Mouse (Mus musculus): Measurements from ENCODE around the gene 1700056E22Rik.

Gene 1700056E22Rik

DNA sequence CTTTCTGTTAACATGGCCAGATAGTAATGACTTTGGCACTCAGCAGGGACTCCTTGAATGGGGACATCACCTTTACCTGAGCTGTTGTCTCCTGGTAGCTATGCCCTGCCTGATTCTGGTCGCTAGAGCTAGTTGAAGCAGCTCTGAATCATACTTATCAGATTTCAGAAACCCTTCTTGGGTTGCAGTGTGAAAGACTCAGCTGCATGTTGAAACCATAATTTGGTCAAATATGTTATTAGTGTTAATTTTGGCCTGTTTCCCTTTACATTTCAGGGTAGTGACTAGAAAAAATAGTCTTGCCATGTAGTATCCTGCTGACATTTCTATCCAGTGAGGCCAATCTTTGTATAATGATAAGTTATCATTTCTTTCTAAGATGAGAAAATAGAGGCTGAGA is 17.2 kb upstream of the 1700056E22Rik start:
- no peak for DNase-seq

DNA sequence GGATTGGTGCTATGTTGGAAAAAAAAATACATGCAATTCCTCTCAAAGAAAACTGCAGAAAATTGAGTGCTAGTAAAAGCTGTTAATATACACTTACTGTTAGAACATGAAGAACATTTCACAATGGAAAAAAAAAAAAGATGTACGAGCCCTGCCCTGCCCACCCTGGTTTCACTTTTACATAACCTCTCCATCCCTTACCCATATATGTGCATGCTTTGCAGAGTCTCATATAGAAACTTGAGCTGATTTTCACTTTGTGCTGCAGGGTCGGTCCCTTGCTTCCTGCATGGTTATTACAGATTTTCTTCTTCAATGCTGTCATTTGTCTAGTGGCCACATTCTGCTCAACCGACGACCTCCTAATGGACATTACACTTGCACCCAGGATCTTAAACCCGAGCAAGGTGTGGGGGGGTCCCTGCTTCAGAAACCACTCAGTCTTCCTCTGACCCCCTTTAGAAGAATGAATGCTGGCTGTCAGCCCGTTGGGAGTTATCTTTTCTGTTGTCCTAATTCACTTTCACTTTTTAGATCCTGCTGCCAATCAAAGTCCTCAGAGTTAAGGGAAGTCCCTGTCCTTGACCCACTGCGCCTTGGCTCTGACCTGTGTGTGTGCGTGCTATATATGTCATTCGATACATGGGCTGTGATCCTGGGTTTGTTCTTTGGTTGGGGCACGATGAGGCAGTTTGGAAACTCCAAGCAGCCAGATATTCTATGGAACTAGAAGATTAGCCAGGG is 14.7 kb upstream of the 1700056E22Rik start:
- DNase-seq, result no peak

DNA sequence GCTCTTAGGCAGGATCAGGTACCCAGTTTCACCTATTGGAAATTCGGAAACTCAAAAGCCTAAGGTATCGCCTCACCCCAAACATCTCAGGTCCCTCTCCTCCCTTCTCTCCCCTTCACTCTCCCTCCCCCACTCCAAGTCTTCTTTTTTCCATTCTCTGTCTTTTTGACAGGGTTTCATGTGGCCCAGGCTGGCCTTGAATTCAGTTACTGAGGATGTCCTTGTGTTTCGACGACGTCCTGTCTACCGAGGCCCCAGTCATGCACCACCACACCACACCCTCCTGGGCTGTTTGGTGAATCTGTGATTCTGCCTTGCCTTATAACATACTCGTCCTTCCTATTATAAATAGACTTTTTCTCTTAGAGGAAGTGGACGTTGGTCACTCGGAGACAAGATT is 13.7 kb upstream of the 1700056E22Rik start:
- no peak for DNase-seq

DNA sequence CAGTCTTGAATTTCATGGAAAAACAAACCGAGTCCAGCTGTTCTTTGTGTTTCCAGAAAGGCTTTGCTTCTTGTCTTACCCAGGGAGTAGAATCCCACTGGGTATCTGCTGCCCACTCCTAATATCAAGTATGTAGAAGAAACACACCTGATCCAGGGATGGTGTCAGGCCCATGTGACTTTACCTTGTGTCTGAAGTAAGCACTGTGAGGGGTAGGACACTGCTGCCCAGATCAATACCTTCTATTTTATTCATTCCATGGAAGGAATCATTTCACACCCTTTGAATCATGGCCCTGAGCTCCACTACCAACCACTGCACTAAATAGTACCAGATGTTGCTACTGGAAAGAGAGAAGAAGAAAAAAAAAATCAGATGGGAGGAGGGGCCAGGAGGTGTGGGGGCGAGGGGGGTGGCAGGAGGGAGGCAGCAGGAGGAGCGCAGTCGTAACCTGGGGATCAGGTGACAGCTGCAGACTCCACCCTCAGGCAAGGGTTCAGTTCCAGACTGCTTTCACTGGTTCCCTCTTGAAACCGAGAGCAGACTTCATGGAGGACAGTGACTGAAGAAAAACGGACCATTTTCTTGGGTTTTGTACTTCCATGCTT is 12.1 kb upstream of the 1700056E22Rik start:
- DNase-seq, result no peak

DNA sequence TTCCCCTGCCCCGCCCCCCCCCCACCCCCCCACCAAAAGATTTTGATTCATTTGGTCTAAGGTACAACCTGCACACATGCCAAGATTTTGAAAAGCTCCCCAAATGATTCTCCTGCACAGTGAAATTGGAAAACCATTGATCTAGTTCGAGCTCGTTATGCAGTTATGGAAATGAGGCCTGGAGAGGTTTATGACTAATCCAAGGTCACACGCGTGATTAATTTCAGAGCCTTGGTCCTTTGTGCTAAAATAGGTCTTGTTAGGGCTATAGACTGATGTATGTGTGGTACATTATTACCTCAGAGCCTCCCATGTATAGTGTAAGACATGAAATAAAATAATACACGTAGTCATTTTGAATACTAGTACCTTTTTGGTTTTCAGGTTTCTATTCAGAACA is 9.3 kb upstream of the 1700056E22Rik start:
- DNase-seq, result no peak

- no peak for DNase-seq
Measured at GRCm38 (mm10) chr1:184042745-184043144, 8.6 kb upstream of the 1700056E22Rik start.

DNA sequence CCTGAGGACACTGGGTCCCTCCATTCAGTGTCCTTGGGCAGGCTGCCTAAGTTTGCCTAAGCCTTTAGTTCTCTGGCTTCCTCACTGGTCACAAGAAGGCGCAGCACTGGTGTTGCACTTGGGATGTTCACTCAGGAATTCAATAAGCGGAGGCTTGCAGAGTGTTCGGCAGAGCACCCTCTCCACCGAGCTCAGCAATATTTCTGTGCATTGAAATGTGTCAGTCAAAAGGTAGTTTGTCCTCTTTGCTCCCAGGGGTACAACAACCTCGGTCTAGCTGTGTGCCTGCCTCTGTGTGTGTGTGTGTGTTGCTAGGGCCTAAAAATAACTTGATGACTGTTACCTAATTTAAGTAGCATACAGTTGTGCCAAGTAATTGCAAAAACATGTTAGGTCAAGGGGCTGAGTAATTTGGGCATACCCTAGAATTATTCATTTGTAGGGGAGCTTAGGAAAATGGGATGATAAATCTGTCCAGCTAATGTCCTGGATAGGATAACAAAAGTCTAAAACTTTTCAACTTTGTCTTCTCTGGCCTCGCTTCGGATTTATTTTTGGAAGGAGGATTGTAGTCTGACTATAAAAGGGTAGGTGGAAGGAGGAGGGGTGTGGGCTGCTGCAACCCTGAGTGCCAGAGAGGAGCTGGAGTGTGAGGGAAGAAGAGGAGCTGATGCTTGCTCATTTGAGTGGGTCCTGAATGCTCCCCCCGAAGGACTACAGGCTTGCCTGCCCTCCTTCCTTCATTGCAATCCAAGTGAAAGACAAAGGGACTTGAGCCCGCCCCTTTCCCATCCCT is 7.9 kb upstream of the 1700056E22Rik start:
- DNase-seq, result peak; percentile 6

GRCm38 (mm10) chr1:184040906-184041305 is 6.8 kb upstream of the 1700056E22Rik start:
- no peak for DNase-seq

GRCm38 (mm10) chr1:184040181-184040580 is 6.1 kb upstream of the 1700056E22Rik start:
- no peak for DNase-seq

DNA sequence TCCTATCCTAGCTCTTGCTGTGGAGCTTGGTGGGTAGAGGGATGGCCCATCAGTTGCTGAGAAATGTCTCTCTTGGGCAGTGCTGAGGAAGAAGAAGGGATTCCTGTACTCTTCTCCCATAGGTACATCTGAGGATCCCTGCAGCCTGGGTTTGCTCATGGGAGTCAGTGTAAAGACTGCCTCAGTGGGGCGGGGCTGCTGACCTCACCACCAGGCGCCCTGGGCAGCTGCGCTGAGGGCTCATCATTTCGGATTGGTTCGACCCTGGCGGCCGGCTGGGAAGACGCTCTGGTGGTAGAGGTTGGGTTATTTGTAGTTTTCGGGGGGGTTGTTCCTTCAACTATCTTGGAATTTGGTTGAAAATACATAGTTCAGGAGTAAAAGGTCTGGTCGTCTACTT is 5.2 kb upstream of the 1700056E22Rik start:
- DNase-seq, result no peak

DNA sequence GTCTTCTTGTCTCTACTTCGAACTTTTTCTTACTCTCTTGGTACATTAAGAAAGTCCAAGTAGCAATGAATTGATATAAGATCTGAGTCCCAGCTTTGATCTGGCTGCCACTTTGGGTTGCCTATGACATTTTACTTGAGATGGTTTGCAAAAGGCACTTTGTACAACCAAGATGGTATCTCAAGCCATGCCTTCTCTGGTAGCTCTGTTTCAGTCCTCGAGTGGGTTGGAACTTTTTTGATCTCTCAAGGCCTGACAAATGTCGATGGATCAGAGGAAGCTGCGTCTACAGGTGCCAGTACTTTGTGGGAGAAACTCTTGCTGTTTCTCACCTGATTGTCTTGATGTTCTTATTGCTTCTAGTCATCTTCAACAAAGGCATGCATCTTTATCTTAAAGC is 3.7 kb upstream of the 1700056E22Rik start:
- DNase-seq, result no peak

DNA sequence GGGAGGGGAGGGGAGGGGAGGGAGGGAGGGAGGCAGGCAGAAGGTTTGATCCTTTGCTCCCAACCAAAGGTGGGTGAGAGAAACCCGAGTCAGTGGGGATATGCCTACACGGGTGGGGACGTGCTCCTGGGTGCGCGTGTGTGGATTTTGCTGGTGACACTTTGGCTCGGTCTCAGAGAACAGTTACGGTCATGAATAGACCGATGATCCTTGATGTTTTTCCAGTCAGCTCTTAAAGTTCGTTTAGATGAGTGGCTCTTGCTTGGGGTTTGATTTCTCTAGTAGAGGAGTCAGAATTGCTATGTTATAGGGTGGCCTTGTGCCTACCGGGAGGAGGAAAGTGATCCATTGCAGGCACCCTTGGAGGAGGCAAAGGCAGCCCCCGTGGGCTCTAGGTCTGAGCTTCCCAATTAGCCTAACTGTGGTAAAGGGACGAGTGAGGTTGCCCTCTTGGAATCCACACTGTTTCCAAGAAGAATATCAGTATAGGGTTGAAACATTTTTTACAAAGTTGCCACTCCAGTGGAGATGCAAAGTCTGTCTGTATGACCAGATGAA is 1.3 kb upstream of the 1700056E22Rik start:
- DNase-seq, result peak; percentile 3

GRCm38 (mm10) chr1:184034741-184035181 is 660 bp upstream of the 1700056E22Rik start:
- DNase-seq, result peak; percentile 32

DNA sequence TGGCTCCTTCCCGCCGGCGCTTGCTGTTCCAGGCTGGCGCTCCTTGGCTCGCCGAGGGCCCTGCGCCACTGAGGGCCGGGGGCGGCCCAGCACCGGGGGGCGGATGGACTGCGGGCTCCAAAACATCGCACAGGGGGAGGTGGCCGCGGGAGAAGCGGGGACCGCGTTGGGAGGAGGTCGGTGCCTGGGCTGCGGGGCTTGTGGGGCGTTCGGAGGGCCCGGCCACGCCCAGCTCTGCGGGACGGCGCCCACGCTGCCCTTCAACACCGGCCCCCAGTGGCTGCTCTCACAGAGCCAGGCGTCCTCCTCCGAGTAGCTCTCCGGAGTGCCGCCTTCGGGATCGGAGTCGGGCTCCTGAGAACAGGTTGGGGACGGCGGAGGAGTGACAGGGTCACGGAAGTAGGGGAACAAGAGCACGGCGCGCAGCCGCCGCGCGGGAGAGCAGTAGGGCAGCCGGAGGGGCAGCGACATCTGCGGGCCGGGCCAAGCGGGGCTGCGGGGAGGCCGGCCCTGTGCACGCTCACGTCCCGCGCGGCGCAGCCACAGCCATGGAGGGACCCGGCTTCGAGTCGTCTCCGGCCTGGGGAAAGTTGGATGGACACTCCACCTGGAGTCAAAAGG is 601 bp downstream of the 1700056E22Rik start:
- no peak for DNase-seq

GRCm38 (mm10) chr1:184032682-184033389 is 1.3 kb downstream of the 1700056E22Rik start:
- DNase-seq, result no peak

- no peak for DNase-seq
Measured at GRCm38 (mm10) chr1:184030070-184030802, 3.9 kb downstream of the 1700056E22Rik start.

DNA sequence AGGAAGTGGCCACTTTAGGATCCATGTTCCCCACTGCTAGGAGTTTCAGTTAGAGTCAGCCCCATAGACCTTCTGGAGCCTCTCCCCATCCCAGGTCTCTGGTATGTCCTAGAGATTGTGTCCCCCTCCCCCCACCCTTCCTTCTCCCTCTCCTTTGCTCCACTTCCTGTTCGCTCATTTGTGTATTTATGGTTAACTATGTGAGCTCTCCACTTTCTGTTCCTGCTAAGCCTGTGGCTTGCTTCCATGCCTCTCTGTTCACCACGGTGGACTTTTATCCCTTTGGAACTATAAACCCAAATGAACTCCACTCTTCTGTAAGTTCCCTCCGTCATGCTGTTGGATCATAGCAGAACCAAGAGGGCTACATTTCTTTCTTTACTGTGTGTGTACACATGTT is 7.1 kb downstream of the 1700056E22Rik start:
- no peak for DNase-seq

DNA sequence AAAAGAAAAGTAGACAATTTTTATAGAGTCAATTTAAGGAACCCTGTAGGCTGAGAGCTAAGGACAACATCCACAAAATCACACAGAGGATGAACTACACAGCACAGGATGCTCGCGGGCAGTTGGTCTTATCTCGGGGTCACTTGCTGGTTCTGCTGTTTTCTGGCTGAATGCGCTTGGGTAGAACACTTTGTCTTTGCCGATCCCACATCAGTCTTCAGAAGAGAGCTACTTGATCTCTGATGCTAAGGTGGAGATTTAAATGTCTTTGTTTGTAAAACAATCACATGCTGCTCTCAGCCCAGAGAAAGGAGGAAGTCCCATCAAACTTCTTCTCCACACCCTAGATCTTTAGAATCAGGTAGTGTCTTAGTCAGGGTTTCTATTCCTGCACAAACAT is 9.0 kb downstream of the 1700056E22Rik start:
- DNase-seq, result no peak

GRCm38 (mm10) chr1:184024631-184025030 is 9.5 kb downstream of the 1700056E22Rik start:
- no peak for DNase-seq

GRCm38 (mm10) chr1:184023971-184024370 is 10.1 kb downstream of the 1700056E22Rik start:
- no peak for DNase-seq

- DNase-seq, result no peak
Measured at GRCm38 (mm10) chr1:184019722-184020107, 14.4 kb downstream of the 1700056E22Rik start.

Measured in kidney, adult 18-20 months (tissue).